Mouse (Mus musculus): Measurements from ENCODE around the gene Tmem168. TPM values are rescaled to one million over a fixed set of nuclear protein-coding genes. Genes with fewer than 3 reads are reported as not detected.

Tmem168 gene
- polyA plus RNA-seq, 1 experiment: 8.7 TPM

DNA sequence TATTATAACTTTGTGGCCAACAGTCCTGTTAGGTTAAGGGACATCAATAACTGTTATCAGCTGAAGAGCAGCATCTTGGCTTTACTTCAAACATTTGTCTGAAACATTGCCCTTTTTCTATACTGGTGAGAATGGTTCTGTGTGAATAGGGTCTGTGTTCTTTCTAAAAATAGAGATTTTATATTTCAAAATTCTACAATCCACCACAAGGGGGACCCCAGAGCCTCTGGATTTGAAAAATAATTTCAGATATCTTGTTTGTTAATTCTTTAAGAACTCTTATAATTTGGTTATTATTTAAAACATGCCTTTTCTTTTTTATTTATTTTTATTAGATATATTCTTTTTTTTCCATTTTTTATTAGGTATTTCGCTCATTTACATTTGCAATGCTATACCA is 42.2 kb downstream of the Tmem168 start:
- no peak for TF ChIP-seq CTCF (IDR thresholded peaks at IDR 0.05; ENCODE audit: control insufficient read depth, insufficient read depth, low read length)
- no peak for TF ChIP-seq POLR2A (IDR thresholded peaks at IDR 0.05; ENCODE audit: borderline replicate concordance, control insufficient read depth, low read depth, low read length)
- Histone ChIP-seq H3K4me1 (ENCODE audit: control insufficient read depth, insufficient read depth, low read length) (no peaks in the 10 kb centered on the region), H3K4me3 (replicated peaks; ENCODE audit: control insufficient read depth, low read depth, low read length) (no peak overlapping the region), H3K27ac (ENCODE audit: control insufficient read depth, insufficient read depth, low read depth, low read length, poor library complexity) (no peak overlapping the region)
- 67% methylated on average over 1 of the region's 1 CpGs for WGBS

GRCm38 (mm10) chr6:13555266-13555665 is 52.6 kb downstream of the Tmem168 start:
- H3K27ac ChIP-seq (ENCODE audit: control insufficient read depth, insufficient read depth, low read depth, low read length, poor library complexity): no peak overlapping the region
- TF ChIP-seq POLR2A (IDR thresholded peaks at IDR 0.05; ENCODE audit: borderline replicate concordance, control insufficient read depth, low read depth, low read length): no peak
- TF ChIP-seq CTCF (IDR thresholded peaks at IDR 0.05; ENCODE audit: control insufficient read depth, insufficient read depth, low read length): no peak
- WGBS: 82% methylated on average over 2 of the region's 2 CpGs
- no peaks in the 10 kb centered on the region for H3K4me1 ChIP-seq (ENCODE audit: control insufficient read depth, insufficient read depth, low read length)
- H3K4me3 ChIP-seq (replicated peaks; ENCODE audit: control insufficient read depth, low read depth, low read length): no peak overlapping the region

DNA sequence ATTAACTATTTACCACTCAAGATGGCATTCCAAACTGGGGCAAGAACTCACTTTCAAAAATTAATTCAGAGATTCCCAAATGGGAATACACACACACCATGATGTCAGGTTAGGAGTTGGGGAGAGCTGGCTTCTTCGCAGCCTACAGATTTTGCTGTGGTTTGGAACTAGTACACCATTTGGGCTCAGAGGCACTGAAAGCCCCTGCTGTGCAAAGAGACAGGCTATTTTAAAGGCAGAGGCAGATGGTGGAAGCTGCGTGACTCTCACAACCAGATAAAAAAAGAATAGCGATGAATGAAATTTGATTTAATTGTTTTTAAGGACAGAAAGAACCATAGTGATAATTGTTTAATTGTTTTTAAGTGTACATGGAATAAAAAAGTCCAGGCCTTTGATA is 66.1 kb downstream of the Tmem168 start:
- TF ChIP-seq POLR2A (IDR thresholded peaks at IDR 0.05; ENCODE audit: borderline replicate concordance, control insufficient read depth, low read depth, low read length) (no peak), CTCF (IDR thresholded peaks at IDR 0.05; ENCODE audit: control insufficient read depth, insufficient read depth, low read length) (no peak)
- WGBS: 83% methylated on average over 3 of the region's 3 CpGs
- Histone ChIP-seq H3K27ac (ENCODE audit: control insufficient read depth, insufficient read depth, low read depth, low read length, poor library complexity) (no peak overlapping the region), H3K4me3 (replicated peaks; ENCODE audit: control insufficient read depth, low read depth, low read length) (no peak overlapping the region), H3K4me1 (ENCODE audit: control insufficient read depth, insufficient read depth, low read length) (no peaks in the 10 kb centered on the region)

GRCm38 (mm10) chr6:13537275-13537964 is 70.5 kb downstream of the Tmem168 start:
- Histone ChIP-seq H3K4me3 (replicated peaks; ENCODE audit: control insufficient read depth, low read depth, low read length) (no peak overlapping the region), H3K27ac (ENCODE audit: control insufficient read depth, insufficient read depth, low read depth, low read length, poor library complexity) (no peak overlapping the region), H3K4me1 (ENCODE audit: control insufficient read depth, insufficient read depth, low read length) (no peaks in the 10 kb centered on the region)
- WGBS: 72% methylated on average over 7 of the region's 7 CpGs
- TF ChIP-seq CTCF (IDR thresholded peaks at IDR 0.05; ENCODE audit: control insufficient read depth, insufficient read depth, low read length): no peak
- TF ChIP-seq POLR2A (IDR thresholded peaks at IDR 0.05; ENCODE audit: borderline replicate concordance, control insufficient read depth, low read depth, low read length): no peak

Other genes with a start within 250 kb of the Tmem168 start
- gene Bmt2, start 69.9 kb upstream of the Tmem168 start, polyA plus RNA-seq (2011; ENCODE audit: insufficient read depth, insufficient read length, low replicate concordance, missing spikeins): 3.5 and 7.0 TPM in 2 replicates
- gene Gpr85, start 231.8 kb upstream of the Tmem168 start, polyA plus RNA-seq (2011; ENCODE audit: insufficient read depth, insufficient read length, low replicate concordance, missing spikeins): 1.0 and 3.4 TPM in 2 replicates

All from bone marrow, adult 2 months (tissue).